Mouse (Mus musculus) cerebellum, adult 9-11 months (tissue): ENCODE data around the gene Gm9945.
A peak's percentile ranks its signal among the peaks of the same experiment; 100 is the strongest.

Experiments
- DNase-seq: peaks from one replicate; pipeline ENCODE4 v3.0.0; 2022

The Gm9945 gene

DNA sequence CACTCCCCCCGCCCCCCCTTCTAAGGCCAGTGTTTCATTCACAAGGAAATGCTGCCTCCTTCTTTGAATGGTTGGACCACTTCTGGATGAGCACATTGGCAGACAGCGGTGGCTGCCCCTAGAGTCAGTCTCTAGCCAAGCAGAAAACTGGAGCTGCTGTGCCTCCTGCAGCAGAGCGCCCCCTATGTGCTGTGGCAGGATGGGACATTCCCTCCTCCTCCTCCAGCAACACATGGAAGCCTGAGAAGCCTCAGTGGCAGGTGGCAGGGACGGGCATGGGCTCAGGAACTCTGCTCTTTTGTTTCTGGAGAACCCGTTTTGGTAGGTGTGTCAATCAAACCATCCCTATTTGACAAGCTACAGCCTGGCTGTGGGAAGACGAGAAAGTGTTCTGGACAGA lies 44.9 kb downstream of the Gm9945 start:
- DNase-seq, result peak; percentile 67

DNA sequence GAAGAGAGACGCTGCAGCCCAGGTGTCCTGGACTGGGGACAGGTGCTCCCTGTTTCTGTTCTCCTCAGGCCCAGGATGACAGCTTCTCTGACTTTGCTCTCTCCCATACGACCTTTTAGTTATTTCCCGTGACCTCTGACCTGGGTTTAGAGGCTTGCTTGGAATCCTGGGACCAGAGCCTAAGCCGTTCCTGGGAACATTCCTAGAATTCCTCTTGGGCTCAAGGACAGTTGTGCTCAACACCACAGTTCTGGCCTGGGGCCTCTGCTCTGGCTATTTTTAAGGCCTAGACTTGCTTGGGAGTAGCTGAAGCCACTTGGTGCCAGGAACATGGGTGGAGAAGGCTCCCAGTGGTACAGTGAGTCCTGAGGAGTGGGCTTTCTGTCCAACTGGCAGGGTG lies 45.5 kb downstream of the Gm9945 start:
- peak; percentile 61 for DNase-seq

DNA sequence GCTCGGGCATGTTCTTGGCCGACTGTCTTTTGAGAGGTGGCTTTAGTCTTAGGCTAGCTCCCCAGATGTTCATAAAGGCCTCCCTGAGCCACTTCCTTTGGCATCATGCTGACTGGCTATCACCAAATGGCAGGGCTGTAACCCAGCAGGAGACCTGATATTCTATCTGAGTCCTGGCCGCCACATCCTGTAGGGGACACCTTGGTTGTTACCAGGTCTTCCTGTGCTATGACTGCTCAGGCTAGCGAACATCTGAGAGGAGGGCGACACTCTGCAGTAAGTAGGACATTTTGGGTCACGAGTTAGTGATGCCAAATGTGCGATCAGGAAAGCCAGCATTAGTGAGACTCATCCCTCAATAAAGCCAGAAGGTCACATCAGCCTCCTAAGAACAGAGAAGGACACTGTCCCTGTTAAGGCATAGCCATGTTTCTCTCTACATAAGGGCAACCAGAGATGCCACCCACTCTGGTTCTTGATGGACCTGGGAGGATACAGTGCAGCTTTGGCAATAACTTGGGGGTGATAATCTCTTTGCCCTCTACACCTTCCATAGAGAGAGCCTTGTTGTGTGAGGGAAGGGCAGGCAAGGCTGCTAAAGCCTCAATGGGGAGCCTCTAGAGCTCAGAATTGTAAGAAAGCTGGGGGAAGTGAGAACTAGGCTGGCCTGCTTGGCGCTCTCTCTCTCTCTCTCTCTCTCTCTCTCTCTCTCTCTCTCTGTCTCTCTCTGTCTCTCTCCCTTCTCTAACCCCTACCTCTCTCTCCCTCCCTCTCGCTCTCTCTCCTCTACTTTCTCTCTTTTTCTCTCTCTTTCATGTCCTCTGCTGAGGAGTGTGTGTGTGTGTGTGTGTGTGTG lies 48.7 kb downstream of the Gm9945 start:
- DNase-seq, result peak; percentile 72

GRCm38 (mm10) chr11:53529253-53529557 lies 49.2 kb downstream of the Gm9945 start:
- DNase-seq, result peak; percentile 91

DNA sequence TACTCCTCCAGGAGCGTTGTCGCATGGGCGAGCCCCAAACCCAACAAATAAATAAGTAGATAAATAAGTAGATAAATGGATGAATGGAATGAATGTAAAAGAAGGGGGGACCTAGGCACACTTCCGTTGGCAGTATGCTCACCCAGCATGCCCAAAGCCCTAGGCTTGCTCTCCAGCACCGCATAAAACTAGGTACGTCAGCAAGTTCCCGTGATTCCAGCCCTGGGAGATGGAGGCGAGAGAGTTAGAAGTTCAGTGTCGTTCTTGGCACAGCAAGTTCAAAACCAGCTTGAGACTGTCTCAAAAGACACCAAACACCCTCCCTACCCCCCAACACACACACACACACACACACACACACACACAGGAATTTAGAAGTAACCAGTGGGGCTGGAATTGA lies 50.0 kb downstream of the Gm9945 start:
- DNase-seq, result peak; percentile 58
